Mouse (Mus musculus): ENCODE data around the gene Ncoa1.
A peak's percentile ranks its signal among the peaks of the same experiment; 100 is the strongest.
"Not testable (repeated sequence)": the region's sequence is repeated elsewhere in the genome, so short reads cannot be mapped to it uniquely, and the experiment has no call there.

Gene Ncoa1

DNA sequence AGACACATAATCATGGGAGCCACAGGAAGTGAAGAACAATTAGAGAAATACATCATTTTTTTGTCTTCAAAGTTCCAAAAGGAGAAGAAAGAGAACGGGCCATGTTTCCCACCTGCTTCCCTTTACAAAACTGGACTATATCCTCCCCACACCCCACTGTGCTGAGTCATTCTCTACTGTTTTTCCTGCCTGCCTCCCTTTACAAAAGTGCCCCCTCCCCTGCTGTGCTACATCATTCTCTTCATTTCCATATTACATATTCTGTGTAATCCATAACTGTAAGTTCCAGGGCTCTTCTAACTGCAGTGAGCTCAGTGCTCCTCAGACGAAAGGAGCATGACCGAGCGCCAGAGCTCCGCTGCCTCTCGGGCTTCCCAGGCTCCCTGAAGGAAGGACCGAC, 80.8 kb downstream of the Ncoa1 start:
- DNase-seq (ENCODE audit: low spot score) = no peak

DNA sequence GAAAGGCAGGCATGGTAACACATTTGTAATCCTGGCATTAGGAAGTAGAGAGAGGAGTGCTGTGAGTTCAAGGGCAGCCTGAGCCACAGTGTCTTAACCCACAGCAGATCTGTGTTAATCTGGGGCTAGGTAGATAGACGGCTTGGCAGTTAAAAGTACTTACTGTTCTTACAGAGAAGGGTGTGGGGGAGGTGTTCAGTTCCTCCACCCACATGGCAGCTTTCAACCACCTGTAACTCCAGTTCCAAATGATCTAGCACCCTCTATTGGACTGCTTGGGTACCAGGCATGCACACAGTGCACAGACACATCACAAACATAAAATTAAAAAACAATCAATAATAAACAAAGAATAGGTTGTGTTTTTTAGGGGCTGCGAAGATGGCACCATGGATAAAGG, 84.4 kb downstream of the Ncoa1 start:
- no peak for DNase-seq (ENCODE audit: low spot score)

DNA sequence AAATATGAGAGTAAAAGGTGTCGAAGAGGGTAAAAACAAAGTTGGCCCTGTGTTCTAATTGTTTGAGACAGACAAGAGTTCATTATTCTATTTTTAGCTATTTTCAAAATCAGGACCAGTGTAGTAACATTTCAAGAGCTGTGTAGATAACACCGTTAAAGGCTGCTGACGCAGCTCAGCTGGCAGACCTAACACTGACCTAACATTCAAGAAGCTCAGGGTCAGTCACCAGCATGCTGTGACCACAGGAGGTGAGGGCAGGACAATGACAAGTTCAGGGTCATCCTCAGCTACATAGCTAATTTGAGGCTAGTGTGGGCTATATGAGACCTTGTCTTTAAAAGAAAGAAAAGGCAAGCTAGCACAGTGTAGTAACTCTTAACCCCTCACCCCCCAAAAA, 84.9 kb downstream of the Ncoa1 start:
- no peak for DNase-seq (ENCODE audit: low spot score)

DNA sequence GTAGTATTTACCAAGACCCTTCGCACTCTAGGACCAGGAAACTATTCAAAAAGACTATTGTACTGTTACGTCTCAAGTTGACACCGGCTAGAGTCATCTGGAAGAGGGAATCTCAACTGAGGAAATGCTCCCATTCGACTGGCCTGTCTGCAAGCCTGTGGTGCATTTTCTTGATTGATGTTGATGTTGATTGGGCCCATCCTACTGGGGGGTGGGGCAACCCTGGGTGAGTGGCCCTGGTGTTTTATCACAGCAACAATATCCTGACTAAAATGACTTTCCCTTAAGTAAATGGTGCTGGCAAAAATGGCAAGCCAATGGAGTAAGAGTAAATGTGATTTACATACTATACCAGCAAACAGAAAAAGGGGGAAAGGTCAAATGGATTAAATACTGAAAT, 85.7 kb downstream of the Ncoa1 start:
- no peak for DNase-seq (ENCODE audit: low spot score)

DNA sequence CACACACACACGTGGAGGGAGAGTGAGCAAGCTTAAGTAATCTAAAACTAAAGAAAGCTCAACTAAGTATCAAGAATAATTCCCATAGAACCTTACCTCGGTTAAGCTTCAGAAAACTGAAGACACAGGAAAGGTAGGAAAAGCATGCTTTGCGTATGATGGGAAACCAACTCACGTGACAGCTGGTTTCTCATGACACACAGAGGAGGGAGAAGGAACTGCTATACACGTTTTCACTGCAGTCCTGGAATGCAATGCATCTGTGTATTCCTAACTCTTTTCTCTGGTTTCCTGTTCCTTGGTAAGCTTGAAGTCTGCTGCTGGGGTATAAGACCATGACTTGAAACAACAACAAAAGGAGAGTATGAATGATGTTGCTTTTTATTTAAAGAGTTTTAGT, 86.3 kb downstream of the Ncoa1 start:
- DNase-seq (ENCODE audit: low spot score) = no peak

DNA sequence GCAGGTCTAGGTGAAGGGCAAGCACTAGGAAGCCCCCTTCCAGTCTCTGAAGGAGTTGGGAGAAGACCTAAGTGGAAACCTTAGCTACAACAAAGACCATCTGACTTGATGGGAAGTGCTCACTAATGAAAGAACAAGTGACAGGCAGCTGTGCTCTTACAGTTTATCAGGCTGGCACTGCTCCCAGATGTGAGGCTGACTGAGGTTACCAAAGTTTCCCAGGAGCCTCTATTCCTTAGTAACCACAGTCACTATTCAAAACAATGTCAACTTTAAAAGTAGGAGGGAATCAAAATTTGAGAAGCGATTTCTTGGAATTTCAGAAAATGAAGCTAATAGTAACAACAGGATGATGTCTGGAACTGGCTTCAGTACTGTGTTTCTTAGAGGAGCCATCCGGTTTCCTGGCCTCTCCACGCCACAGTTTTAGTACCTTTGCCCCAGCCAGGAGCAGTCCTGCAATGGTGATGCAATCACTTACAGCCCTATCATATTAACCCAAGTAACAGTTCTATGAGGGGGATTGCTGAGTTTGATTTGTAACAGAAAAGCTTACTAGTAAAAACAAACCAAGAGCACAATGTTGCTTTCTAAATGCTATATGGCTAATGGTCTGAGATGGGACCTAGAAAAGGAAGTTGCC, 90.8 kb downstream of the Ncoa1 start:
- no peak for DNase-seq (ENCODE audit: low spot score)

DNA sequence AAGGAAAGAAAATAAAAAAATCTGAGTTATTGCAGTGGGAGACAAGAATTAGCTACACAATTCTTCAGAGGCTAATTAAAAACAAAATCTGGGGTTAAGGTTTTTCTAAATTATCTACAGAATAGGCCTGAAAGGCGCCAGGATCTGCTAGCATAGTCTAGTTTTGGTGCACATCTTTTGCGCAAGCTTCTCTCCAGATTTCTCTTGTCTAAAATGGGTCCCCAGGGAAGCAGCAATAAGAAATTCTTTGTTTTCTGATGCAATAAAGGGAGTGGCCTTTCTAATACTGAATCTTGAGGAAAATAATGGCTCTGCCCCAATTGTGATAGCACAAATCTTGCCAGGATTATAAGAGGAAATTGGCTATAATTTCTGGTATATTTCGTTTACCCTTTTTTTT, 93.9 kb downstream of the Ncoa1 start:
- no peak for DNase-seq (ENCODE audit: low spot score)

DNA sequence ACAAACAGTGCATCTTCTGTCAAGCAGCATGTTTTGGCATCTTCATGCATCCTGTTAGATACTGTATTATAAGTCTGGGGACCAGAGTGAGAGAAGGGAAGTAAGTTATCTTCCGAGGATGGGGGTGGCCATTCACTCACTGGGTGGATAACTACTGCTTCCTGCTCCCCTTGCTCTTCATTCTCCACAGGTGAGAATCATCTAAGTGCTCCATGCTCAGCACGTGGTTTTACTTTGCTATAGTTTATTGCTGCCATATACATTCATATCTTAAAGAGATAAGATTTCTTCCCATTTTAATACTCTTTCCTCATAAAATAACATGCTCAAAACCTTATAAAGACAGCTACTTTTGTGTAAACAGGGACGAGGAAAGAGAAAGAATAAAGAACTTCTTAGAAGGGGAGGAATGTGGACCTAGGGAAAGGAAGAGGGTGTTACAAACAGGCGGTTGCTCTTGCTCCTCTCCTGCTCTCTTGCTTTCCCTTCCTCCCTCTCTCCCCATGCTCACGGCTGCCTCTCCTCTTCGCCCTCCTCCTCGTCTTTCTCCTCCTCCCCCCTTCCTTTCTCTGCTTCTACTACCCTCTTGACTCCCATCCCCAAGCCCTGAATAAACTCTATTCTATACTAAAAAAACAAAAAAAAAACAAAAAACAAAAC, 97.6 kb downstream of the Ncoa1 start:
- DNase-seq (ENCODE audit: low spot score) = no peak

DNA sequence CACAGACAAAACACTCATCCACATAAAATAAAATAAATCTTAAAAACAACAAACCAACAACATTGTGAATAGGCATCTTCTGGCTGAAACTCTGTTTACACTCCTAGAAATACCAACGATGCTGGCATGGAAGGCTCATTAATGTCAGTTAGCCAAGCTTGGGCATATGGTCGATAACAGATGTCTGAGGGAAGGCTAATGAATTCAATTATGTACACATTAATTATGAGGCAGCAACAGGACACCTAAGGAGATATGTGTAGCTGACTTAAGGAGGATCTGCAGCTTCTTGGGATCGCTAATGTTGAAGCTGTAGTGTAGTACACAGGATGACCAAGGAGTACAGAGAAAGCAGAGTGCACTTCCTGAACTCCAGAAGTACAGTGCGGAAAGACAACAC, 100.5 kb downstream of the Ncoa1 start:
- DNase-seq (ENCODE audit: low spot score) = peak; percentile 15

DNA sequence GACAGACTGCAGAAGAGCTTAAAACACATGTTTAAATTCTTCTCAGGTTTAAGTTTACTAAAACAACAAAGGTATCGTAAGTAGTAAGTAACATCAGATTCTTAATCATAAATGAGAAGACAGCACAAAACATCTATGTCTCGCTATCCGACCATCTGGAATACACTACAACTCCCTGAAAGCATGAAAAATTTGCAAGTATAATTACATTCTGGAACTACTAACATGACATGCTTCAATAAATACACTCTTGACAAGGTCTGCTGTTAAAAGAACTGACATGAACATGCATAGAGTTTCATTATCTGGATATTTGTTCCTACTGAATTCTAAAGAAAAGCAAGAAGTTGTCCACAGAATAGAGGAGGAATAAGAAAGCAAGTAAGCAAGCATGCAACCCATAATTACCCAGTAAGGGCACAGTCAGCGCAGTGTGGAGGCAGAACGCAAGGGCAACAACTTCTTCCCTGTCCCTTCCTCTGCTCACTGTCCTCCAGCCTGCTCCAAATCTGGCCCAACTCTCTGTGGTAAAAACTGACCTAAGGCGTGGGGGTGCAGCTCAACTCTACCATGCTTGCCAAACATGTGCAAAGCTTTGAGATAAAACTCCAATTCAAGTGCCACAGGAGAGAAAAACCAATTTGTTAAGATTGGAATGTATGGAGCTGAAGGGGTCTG, 102.0 kb downstream of the Ncoa1 start:
- no peak for DNase-seq (ENCODE audit: low spot score)

DNA sequence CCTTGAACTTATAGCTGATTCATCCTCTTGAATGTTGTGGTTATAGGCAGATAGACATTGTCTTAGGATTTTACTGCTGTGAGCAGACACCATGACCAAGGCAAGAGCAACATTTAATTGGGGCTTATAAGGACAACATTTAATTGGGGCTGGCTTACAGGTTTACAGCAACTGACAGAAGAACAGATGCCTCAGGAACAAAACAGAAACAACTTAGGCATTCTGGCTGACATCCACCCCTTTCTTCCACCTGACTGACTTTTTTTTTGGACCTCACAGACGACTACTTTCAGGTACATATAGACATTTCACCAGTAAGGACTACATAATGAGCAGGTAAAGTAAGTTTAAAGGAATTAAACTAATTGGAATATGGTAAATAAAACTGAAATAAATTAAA, 105.6 kb downstream of the Ncoa1 start:
- no peak for DNase-seq (ENCODE audit: low spot score)

DNA sequence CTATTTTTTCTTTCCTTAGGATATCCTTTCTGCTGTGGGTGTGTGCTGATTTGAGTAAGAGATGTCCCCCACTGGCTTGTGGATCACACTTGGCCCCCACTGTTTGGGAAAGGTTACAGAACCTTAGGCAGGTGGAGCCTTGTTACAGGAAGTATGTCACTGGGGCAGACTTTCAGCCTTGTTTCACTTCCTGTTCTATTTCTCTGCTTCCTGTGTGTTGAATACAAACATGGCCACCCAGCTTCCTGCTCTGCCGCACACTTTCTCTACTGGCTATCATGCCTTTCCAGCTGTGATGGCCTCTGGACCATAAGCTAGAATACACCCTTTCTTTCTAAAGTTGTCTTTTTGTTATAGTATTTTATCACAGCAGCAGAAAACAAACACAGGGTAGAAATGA, 111.0 kb downstream of the Ncoa1 start:
- DNase-seq (ENCODE audit: low spot score) = no peak

DNA sequence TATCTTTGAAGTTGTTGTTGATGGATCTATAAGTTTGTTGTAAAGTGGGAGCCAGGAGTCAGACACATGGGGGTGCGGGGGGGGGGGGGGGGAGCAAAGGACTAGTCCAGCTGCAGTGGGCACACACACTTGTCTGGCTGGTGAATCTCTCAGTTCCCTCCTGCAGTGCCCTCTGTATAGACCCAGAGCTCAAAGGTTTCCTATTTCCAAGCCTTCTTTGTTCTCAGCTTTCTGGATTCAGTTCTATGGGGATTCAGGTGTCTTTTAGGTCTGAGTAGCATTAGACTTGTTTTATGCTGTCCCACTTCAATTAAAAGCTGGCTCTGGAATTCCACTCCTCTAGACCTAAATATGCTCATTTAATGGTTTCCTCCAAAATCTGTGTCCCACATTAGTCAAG, 117.5 kb downstream of the Ncoa1 start:
- DNase-seq (ENCODE audit: low spot score) = no peak

DNA sequence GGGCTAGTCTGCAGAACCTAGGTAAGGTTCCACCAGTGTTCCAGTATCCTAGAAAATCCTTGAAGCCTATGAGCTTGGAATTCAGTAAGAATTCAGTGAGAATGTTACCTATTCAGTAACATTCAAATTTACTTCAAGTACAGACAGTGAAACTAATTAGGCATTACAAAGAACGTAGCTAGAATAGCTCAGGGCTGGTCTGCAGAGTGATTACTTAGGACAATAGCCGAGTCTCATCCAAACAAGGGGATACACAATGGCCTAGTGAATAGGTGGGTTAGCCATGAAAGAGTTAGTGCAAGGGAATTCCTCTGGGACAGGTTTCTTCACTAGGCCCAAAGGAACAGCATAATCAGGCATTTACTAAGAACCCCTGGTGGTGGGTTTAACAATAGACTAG, 118.3 kb downstream of the Ncoa1 start:
- not testable (repeated sequence) for DNase-seq (ENCODE audit: low spot score)

DNA sequence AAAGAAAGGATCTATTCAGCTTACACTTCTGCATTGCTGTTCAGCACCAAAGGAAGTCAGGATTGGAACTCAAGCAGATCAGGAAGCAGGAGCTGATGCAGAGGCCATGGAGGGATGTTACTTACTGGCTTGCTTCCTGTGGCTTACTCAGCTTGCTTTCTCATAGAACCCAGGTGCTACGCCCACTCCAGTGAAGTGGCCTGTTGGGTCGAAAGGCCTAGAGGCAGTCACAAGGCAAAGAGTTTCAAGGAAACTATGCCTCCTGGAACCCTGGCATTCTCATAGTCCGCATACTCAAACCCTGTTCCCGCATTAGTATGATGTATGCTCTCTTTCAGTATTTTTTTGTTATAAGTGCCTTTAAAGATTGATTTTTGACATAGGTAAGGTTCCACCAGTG, 118.9 kb downstream of the Ncoa1 start:
- DNase-seq (ENCODE audit: low spot score) = no peak

DNA sequence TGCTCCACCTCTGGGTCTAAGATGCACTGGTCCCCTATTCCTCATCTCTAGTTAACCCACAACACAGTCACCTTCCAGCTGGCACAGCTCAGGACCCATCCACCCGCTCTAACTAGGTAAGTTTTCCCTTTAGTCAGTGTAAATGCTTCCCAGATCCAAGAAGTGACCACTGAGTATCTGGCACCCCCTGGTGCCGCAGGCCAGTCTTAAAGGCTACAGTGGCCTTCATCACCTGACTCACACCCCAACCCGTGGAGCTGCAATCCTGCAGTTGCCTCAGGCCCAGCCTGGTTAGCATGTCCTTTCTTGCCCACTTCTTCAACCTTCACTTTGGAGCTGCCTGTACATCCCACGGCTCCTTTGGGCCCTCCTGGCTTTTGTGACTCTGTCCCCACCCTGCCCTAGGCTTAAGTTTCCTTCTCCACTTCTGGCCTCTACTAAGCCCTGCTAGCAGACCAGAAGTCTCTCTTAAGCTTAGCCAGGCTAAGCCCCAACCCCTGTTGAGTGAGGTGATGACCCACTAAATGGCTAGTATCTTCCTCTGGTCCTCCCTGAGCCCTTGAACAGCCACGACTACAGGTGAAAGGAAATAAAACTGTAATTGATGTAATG, 120.0 kb downstream of the Ncoa1 start:
- no peak for DNase-seq (ENCODE audit: low spot score)

DNA sequence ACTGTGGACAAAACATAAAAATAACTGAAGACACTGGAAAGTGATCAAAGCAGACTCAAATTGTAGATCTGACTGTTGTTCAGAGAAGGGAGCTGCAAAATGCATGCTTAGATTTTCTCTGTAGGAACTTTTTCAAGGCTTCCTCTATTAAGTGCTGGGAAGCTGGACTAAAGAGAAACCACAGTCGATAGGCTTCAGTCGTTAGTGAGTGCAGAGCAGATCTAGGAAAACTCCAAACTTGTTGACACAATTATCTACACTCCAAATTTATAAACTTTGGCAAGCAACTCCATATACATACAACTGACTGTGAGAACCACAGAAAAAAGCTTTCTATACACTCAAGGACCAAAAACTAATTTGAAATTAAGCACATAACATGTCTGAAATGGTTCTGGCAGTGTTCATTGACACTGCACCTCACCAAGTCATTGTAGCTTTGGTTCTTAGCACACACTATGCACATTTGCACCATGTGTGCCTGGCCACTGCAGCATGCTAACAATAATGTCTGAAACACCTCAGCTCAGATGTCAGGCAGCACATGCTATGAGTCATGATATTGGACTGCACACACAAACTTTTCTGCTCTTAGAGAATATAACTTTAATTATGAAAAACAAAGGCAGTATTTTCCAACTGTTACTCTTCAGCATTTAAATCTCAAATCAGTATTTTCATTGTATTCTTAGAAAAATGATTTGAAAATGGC, 121.8 kb downstream of the Ncoa1 start:
- no peak for DNase-seq (ENCODE audit: low spot score)

DNA sequence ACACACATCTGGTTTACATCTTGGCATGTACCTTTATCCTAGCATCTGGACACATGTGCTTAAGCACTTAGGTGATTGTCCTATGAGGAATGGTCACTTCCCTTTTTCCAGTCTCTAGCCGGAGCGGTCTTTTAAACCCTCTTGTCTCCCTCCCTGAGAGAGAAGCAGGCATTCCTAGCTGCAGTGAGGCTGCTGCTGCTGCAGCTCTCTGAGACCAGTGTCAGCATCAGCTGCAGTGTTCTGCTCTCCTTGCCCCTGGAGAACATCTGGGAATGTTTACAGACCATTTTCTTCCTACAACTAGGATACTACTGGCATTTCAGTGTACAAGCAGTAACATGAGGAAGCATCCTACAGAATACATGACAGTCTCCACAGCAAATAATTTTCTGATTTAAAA, 133.8 kb downstream of the Ncoa1 start:
- no peak for DNase-seq (ENCODE audit: low spot score)

DNA sequence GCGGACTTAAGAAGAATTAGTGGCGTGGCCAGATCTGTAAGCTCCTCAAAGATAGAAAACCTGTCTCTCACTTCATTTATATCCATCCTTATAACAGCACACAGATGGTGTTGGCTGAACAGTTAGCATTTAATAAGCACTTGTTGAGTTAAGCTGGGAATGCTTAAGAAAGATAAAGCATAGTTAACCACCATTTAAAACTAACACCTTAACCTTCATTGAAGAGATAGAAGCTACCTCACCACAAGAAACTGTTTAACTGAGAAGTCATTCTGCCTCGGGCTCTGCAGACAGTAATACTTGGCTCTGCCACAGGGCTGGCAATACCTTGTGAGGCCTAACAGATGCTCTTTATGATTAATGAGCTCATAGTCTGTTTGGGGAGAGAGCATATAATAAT, 134.9 kb downstream of the Ncoa1 start:
- DNase-seq (ENCODE audit: low spot score) = no peak

DNA sequence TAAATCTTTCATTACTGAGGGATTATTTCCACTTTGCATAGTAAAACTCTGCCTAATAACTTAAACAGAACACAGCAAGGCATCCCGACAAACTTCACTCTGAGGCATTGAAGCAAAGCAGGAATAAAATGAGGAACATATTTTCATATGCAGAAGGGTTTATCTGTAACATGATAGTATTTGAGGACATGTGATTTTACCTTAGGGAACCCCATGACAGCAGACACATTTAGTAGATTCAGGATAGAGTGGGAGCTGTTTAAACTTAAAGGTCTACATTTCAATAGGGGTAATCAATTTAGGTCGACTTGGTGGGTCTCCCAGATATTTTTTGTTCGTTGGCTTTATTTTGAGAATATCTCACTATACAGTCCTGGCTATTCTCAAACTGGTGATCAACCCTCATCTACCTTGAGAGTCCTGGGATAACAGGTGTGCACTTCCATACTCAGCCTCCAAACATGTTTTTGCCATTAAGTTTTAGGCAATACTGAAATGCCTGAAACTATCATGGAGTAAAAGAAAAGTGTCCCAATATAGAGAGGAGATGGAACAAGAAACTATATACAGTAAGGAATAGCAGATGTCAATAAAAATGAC, 136.6 kb downstream of the Ncoa1 start:
- DNase-seq (ENCODE audit: low spot score) = no peak

DNA sequence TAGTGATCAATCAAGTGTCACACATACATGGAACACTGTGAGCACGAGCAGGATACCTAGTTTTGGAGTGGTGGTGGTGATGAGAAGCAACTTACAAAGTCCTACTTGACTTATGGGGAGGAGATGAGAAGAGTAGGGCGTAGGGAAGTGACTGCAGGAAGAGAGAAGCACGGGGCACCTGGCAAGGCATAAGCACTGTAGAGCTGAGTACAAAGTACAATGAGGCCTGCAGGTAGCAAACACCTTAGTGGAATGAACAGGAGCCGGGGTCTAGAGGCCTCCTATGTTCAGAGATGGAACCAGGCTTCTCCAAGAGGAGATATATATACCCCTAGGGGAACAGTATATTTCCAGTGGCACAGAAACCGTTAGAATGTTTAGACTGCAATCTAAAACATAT, 153.4 kb downstream of the Ncoa1 start:
- DNase-seq (ENCODE audit: low spot score) = no peak

DNA sequence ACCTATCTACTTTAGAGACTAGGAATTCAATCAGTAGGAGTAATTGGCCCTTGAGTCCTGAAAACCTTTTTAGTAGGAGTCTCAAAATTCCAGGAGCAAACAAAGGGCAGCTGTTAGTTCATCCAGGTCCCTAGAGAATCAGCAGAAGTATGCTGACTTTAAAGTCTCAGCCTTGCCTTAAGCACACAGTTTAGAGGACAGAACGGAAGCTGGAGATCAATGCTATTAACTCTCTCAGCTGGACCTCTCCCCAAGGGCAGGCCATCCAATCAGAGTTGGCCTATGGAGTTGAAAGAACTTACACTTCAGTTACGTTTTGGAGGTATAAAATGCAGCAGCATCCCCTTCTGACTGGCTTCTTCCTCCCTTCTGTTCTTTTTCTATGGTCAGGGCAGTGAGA, 154.8 kb downstream of the Ncoa1 start:
- DNase-seq (ENCODE audit: low spot score) = no peak

Measured in MN1 (cell line).